Mouse (Mus musculus) C2C12 (cell line): Measurements from ENCODE around the gene Insig2.

ENCODE experiments used
- CTCF ChIP-seq: IDR thresholded peaks from one replicate; pipeline ENCODE4 v1.5.1; 2011; ENCODE audit not compliant: control insufficient read depth, insufficient read depth, insufficient read length
- MYOG ChIP-seq: IDR thresholded peaks from one replicate; pipeline ENCODE4 v1.6.1; 2011; ENCODE audit not compliant: control insufficient read depth, insufficient read length; ENCODE audit errors: extremely low read depth

DNA sequence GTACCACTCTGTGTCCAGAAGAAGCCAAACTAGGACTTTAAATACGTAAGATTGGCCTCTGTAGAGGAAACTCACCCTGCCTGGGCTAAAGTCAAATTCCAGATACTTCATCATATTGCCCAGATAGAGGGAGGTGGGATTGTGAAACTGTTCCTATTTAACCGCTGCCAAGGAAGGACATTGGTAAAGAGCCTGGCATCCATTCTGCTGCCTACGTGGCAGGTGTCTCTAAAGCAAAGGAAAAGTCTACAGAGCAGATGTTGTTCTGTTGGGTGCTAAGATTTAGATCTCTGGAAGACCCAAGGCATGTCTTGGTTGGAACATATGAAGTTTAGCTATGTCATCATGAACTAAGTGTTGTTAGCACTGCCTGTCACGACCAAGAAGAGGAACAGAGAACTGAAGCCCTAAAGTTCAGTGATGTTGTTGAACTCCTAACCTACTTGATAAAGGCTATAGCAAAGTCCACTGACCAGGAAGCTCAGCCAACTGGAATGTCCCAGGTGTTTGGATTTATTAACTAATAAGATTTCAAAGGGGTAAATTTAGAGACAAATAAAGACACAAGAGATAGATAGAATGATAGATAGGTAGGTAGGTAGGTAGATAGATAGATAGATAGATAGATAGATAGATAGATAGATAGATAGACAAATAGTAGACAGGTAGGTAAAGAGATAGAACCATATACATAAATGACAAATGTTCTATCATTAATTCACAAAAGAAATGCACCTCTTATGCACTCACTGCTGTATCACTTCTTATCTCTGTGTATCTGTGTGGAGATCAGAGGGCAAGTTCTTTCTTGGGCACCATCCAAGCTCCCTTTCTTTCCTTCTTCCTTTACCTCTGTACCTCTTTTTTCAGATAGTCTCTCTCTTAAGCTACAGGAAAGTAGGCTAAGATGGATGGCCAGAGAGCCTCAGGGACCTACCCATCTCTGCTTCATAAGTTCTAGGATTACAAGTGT is 16.8 kb upstream of the Insig2 start:
- no peak for TF ChIP-seq CTCF
- no peak for TF ChIP-seq MYOG
